Mouse (Mus musculus): ENCODE data around the gene Aldh18a1.
A peak's percentile ranks its signal among the peaks of the same experiment; 100 is the strongest.
"Not testable (repeated sequence)": the region's sequence is repeated elsewhere in the genome, so short reads cannot be mapped to it uniquely, and the experiment has no call there.

Aldh18a1 gene

DNA sequence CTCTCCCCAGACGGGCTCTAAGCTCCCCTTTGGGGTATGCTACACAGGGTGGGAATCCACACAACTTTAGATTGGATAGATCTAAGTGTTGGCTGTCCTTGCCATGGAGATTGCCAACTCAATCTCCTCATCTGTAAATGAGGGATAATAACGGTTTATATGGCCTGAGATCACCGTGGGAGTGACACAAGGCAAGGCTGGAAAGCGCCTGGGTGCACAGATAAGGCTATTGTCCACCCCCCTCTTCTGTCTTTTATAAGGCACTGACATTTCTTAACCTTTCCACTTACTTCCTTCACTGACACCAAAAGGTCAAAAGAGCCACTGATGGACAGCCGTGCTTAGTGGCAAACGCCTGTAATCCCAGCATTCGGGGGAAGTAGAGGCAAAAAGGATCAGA is 1.4 kb downstream of the Aldh18a1 start:
- no peak for DNase-seq (ENCODE audit: low spot score in 2 of 2)

DNA sequence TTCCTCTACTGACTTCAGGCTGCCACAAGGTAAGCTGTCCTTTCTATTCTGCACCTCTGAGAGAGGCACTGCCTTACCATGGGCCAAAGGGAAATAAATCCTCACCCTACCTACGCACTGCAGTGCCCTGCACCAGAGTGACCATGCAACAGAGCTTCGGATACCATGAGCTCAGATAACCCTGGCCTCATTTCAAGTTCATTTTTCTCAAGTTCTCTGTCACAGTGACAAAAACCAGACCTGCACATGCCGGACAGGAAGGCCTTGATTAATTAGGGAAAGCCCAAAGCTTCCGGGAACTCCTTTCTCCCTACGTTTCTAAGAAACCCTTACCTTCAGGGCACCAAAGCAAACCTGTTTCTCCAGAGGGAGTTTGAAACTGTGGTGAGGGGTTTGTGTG is 6.6 kb downstream of the Aldh18a1 start:
- no peak for DNase-seq (ENCODE audit: low spot score in 2 of 2)

DNA sequence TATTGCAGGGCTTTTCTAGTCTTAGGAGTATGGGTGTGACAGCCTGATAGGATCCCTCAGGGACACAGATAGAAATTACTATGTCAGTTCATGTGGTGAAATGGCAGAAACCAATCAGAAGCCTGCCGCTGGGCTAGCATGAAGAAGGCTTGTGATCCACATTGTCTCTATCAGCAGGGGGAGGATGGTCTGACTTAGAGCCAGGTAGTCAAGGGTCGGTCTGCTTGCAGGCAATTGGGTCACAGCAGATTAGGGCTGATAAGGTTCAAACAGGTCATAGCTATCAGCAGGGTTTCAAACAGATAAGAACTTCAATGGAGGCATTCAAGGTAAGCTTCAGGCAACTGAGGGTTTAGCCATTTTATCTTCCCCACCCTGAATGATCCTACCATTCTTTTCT is 7.4 kb downstream of the Aldh18a1 start:
- DNase-seq (ENCODE audit: low spot score in 2 of 2), result no peak

DNA sequence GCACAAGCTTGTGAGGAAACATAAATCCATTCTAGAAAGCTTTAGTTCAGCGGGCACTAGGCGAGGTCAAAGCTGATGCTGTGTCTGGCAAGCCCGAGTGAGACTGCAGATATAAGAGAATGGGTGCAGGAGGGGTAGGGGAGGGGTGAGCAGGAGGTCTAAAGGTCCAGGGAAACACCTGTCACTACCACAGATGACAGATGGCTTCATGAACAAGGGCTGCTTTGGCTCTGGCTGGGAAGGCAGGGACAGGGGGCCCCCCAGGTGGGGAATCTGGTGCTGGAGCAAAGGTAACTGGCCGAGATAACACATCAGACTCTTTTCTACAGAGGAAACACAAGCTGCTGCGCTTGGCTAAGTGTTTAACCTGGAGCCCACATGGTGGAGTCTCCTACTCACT is 12.8 kb downstream of the Aldh18a1 start:
- DNase-seq (ENCODE audit: low spot score in 2 of 2), result no peak

DNA sequence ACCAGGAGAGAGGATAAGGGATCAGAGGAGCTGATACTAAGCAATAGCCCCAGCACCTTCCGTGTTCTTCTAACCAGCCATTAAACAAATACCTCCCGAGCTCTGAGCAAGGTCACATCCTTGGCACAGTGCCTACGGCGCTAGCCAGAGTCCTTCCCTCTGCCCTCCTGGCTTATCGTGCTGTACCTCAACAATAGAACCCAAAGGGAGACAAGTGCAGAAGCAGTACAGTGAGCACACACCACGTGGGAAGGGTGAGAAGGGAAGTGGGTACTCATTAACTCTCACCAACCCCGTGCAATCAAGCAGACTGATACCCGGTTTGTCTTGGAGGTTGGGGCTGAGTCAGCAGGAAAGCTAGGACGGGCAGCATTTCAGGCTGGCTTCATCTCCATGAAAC is 17.5 kb downstream of the Aldh18a1 start:
- no peak for DNase-seq (ENCODE audit: low spot score in 2 of 2)

DNA sequence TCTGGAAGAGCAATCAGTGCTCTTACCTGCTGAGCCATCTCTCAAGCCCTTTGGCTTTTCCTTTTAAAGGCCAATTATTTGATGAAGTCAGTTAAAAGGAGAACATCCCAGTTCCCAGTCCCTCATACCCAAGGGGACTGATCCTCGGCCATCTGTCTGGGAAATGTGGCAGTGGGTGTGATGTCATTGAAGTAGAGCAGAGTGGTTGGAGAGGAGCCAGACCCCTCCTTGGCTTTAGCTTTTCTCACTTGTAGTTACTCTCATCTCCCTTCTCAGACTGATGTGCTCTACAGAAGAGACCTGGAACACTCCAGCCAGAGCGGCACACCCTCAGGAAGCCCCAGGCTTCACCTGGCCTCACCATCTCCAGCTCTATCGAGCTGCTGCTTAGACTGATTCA is 20.6 kb downstream of the Aldh18a1 start:
- DNase-seq (ENCODE audit: low spot score in 2 of 2), result no peak

DNA sequence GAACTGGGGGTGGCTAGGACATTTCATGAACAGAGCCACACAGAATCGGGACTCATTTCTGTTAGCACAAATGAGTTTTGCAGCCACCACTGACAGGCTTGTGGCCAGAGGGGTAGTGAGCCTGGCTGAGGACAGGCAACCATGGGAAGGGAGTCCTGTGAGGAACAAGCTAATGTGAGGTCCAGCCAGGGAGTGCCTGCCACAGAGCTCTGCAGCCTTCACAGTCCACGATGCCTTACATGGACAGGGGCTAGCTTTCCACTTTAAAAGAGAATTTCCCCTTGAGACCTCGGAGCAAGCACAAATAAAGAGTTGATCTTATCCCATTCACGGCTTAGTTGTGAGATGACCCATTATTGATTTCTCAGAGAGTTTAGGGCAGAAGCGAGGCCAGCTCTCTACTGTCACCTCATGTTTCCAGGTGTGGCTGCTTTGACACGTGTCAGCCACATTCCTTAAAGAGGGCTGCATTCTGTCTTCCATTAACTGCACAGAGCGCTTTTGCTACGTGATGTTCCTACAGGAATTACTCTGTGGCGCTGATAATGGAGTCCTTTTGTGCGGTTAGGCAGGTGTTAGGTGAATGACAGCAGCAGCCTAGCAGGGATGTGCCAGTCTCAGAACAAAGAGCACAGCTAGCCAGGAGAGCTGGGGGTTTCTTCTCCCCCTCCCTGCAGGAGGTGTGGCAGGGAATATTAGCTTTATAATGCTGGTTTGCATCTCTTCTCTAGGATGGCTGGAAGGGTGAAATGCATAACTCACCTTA is 24.2 kb downstream of the Aldh18a1 start:
- no peak for DNase-seq (ENCODE audit: low spot score in 2 of 2)

DNA sequence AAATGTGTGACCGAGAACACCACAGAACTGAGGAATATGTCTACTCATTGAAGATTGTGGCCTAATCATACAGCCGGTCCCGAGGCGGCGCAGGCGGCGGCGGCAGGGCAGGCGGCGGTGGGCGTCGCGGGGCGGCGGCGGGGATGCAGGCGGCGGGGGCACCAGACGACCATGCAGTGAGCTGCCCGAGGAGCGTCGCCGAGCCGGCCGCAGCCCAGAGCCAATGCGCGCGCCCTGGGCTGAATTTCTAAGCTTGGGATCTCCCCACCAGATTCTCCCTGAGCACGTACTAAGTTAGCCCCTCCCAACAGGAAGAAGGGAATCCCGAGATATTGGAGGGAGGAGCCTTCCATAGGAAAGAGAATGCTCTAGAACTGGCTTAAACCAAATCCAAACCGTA is 26.7 kb downstream of the Aldh18a1 start:
- not testable (repeated sequence) for DNase-seq (ENCODE audit: low spot score in 2 of 2)

DNA sequence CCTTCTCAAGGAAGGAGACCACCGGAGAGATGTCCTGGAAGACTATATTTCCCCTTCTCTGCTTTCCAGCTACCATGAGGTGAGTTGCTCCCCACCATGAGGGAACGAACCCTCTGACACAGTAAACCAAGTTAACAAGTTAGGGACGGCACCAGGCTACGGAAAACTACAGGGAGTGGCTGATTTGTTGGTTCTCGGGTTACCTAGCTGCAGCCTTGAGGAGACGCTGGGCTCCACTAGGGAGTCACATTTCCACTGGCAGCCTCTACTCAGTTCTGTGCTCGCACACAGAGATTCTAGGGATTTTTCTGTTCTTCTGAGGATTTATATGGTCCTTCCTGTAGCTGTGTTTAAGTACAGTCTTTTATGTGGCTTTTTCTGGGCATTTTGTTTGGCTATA is 32.2 kb downstream of the Aldh18a1 start:
- no peak for DNase-seq (ENCODE audit: low spot score in 2 of 2)

DNA sequence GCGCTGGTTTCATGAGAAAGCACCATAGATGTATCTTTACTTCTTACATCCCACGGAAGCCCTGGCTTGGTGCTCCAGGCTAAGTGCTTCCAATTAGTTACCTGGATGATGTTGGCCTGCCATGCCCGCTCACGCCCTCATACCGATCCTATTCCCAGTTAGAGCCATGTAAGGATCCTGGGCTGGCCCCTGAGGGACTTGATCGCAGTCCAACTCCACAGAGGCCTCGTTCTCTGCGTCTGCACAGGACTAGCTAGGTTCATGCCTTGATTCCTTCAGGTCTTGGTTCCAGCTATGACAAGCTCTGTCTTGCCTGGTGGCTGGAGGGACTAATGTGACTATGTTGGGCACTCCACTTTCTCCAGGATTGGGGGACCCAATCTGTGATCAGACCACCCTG is 33.1 kb downstream of the Aldh18a1 start:
- no peak for DNase-seq (ENCODE audit: low spot score in 2 of 2)

DNA sequence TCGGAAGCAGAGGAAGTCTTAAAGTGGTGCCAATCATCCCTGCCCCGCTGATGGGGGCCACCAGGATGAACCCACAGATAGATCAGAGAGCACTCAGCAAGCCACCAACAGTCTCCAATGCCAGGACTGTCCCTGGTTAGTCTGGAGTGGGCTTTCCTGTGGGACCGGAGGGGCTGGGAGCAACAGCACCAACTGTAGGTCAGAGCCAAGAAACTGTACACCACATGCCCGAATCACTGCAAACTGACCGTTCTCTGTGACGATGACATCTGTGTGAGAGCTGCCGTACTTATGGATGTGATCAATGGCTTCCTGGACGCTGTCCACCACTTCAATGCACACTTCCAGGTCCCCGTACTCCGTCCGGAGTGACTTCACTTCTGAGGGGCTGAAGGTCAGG is 33.9 kb downstream of the Aldh18a1 start:
- DNase-seq (ENCODE audit: low spot score in 2 of 2), result no peak

DNA sequence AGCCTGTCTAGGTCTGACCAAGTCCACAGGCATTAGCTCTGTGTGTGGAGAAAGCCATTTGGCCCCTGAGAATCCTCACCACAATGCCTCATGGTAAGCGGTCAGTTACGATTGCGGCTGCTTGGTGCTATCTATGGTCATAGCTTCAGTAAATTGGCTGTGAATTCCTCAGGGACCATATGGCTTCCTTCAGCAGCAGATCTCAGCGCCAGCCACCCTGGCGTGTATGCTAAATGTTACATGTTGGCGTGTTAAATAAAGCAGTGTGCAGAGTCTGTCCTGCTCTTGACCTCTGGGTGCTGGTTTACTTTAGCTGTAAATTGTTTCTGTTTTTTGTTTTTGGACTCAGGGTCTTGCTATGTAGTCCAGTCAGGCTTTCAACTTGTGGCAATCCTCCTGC is 34.4 kb downstream of the Aldh18a1 start:
- DNase-seq (ENCODE audit: low spot score in 2 of 2), result no peak

DNA sequence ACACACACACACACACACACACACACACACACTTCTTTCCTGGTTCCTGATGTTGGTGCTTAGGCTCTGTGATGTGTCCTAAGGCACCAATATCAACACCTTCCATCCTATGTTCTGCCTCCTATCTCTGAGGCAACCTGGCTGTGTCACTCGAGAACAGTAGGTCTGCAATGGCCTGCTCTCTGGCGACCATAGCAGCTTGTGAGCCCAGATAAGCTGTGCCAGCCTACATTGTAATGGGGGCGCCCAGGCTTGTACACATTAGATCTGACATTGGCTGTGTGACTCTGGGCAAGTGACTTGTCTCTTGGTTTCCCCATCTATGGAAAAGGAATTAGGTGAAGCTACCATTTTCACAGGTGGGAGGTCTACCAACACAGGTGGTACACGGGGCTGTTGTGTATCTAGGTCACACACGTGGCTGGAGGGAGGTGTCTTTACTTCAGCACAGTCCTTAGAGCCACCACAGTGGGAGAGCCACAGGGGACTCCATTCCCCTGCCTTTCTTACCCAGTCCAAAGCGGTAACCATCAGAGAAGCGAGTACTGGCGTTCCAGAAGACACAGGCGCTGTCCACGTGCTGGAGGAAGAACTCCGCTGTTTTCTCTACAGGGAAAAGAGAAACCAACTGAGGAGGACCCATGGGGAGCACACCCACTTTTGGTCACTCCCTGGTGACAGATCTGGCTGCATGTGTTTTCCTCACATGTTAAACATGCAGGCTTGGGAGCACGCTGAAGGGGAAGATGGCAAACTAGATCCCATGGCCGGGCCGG is 35.1 kb downstream of the Aldh18a1 start:
- no peak for DNase-seq (ENCODE audit: low spot score in 2 of 2)

DNA sequence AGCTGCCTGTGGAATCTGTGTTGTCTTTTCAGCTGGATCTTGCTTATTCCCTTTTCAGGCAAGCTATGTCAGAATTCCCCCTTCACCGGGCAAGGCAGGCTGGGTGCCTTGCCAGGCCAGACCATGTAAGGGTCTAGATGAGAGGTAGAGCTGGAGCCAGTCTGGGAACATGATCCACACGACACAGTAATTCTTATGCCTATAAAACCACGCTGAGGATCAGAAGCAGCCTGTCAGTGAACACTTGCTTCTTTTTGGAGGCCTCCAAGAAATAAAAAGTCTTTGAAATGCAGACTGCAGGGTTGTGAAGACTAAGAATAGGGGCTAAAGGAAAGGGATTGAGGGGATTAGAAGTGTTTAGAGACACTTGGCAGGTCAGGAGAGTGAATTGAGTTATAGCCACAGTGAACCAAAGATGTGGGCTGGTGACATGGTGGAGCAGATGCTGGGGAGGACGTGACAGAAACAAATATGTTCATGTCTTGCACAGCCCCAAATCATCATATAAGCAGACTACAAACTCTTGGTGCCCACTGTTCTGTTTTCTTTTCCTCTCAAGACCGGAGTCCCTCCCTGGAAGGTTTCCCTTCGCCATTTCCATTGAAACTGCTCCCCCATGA is 38.6 kb downstream of the Aldh18a1 start:
- DNase-seq (ENCODE audit: low spot score in 2 of 2), result no peak

DNA sequence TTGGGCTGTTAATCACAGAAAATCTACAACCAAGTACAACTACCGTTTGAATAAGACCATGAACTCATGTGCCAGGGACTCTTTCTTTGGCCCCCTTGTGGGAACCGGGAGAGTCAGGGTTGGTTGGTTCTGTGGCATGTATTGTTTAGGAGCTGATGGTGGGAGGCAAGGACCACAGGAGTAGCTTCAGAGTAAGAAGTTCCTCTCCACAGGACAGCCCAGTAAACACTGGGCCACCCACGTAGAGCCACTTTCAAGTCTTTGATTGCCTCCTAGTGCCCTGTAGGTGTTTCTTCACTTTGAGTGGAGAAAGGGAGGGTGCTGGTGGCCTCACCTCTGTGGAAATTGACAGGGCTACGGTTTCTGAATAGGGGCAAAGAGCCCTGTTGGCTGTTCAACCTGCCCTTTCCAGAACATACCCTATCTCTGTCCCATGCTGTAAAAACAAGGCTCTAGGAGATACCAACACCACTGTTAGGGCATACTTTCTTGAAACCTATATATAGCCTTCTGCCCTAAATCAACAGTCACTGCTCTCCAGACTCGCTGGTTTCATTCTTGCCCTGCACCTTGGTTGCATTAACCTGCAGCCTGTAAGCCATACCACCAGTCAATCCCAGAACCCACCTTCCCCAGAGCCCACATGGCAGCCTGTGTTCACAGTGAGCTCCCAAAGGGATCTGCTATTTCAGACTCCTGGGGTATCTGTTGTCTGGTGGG is 39.3 kb downstream of the Aldh18a1 start:
- no peak for DNase-seq (ENCODE audit: low spot score in 2 of 2)

DNA sequence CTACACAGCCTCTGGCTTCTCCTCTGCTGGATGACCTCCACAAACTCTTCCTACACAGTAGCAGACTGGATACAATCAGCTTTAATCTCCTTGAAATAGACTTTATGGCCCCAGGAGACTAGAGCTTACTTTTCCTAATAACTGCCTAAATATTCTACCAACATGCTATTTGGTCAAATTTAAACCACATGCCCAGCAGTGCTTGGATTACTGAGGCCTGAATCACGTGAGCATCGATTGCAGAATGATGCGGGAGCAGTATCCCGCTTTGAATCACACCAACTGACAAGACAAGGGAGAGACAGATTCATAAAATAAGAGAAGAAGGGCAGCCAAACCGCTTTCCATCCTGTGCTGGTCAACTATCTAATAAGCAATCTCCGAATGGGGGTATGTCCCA is 39.9 kb downstream of the Aldh18a1 start:
- DNase-seq (ENCODE audit: low spot score in 2 of 2), result no peak

DNA sequence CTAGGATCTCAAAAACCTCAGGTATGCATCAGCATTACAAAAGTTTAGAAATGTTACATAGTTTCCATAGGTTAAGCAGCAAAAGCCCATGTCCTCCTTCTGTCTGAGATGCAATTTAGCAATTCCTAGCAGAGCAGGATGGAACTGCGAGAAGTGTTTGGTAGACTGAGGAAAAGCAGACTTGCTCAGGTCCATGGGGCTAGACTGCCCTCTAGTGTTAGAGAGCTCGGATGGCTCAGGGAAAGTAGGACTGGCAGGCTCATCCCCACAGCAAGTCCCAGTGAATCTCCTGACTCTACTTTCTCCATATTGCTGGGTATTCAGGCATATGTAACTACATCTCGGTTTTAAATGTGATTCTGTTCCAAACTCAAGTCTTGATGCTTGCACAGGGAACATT is 43.4 kb downstream of the Aldh18a1 start:
- DNase-seq (ENCODE audit: low spot score in 2 of 2), result peak in 1 of 2 experiments; percentile 62

DNA sequence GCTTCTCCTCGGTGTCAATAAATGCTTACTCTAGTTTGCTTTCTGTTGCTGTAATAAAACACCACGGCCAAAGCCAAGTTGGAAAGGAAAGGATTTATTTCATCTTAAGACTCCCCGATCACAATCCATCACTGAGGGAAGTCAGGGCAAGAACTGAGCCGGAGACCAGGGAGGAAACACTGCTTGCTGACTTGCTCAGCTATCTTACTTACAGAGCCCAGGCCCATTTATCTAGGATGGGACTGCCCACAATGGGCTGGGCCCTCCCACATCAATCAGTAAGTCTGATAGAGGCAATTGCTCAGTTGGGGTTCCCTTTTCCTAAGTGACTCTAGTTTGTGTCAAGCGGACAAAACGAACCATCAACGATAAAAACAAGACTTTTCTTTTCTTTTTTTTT is 45.5 kb downstream of the Aldh18a1 start:
- DNase-seq (ENCODE audit: low spot score in 2 of 2), result no peak

DNA sequence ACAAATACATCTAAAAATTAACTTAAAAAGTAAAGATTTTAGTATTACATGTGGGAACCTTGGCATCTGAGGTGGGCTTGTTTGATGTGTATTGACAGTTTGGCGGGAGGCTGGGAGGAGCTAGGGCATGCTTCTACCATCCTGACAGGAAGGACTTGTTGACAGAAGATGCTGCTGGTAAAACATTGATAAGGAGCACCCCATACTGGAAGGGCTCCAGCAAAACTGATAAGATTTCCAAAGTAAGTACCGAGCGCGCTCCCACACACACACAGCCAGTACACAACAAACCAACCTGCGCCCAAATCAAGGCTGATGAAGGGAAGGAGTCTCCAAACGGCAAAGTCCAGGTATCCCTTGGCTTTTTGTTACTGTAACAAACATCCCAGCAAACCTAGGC is 51.7 kb downstream of the Aldh18a1 start:
- DNase-seq (ENCODE audit: low spot score in 2 of 2), result no peak

DNA sequence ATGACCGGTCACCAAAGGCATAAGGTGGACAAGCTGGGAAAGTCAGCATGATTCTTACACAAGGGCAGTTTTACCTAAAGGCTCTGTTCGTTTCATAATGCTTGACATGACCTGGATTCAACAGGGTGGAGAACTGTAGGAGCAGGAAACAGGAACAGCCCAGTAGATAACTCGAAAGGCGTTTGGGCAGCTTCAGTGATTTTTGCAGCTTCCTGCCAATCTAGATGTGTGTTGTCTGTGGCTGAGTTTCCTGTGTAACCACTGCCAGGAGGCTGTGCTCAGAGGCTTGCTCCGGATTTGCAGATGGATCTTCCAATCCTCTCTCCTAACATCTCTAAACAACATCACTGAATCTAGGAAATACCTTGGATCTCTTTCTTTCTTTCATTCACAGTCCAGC is 55.7 kb downstream of the Aldh18a1 start:
- DNase-seq (ENCODE audit: low spot score in 2 of 2), result no peak

DNA sequence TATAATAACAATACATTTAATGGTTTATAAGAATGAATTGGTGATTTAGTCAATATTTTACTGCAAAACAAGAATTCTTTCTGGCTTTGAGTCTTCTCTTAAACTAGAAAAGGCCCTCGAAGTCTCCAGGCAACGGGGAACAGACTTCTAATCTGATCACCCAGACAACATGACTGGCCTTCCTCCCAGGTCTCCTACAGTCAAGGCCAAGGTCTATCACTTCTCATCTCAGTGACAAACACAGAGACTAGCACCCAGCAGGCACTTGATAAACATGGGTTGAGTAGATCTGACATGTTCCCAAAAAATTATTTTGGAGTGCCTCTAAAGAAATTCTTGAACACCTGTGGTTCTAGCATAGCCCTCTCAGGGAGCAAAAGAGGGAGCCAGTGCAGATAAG is 57.9 kb downstream of the Aldh18a1 start:
- no peak for DNase-seq (ENCODE audit: low spot score in 2 of 2)

DNA sequence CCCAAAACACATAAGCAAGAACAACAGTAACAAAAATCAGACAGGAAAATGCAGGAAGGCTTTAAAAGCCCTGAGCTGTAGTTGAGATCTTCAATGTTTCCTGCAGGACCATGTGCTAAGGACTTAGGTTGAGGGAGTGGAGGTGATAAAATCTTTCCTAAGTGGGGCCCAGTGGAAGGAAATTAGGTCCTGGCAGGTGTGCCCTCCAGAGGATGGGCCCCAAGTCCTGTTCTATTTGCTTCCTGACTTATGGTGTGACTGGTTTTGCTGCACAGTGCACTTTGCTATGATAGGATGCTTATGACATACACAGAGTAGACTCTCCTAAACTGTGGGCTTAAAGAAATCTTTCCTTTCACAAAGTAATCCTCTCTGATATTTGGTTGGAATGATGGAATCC is 60.0 kb downstream of the Aldh18a1 start:
- no peak for DNase-seq (ENCODE audit: low spot score in 2 of 2)
